ENCODE assay signal across 26 mouse cellular contexts in the genomic region with DNA sequence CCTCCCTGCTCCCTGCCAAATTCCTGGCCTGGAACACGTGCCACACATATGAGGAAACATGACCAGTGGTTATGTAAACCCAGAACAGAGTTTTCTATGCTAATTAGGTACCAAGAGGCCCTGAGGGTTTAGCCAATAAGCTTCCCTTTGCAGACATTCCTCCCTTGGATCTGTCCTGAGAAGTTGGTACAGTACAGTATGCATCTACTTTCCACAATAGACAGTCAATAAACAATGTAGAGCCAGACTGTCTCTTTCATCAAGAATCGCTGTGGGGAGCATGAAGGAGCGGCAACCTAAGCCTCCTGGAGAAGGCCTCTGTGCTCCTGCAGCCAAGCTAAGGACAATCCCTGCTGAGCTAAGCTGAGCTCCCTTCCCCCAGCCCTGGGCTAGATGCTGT. TPM values are rescaled to one million over a fixed set of nuclear protein-coding genes. Genes with fewer than 3 reads are reported as not detected.
DNase-seq lines count a peak whose midpoint lies in the region; ATAC-seq and TF ChIP-seq lines count a peak whose summit lies in the region.
"Had no signal": no experiment of that assay in that cellular context is flagged by ENCODE, and none has a peak within 500 bp of the region (broad histone marks: within the 10 kb centered on the region; RNA-seq: fewer than 3 reads in every experiment).

No protein-coding gene starts in this region.

- peaks cover 51% of the 10 kb centered on the region for H3K36me3 ChIP-seq in embryonic facial prominence, embryonic 13.5 days
- H3K36me3 ChIP-seq in embryonic facial prominence, embryonic 10.5 days (replicated peaks) = peaks cover 64% of the 10 kb centered on the region
- H3K36me3 ChIP-seq in kidney, adult 2 months (ENCODE audit: control insufficient read depth, insufficient read depth, low read length) = peaks cover 6% of the 10 kb centered on the region
- H3K36me3 ChIP-seq in kidney, embryonic 14.5 days (ENCODE audit: control insufficient read depth, insufficient read depth, low read length) = peaks cover 6% of the 10 kb centered on the region; the same call in 1 of the 2 replicates
- H3K36me3 ChIP-seq: G1E had no signal

- H3K4me3 ChIP-seq in embryonic facial prominence, embryonic 13.5 days = no peak overlapping the region
- H3K4me3 ChIP-seq in embryonic facial prominence, embryonic 10.5 days = no peak overlapping the region
- no peak overlapping the region for H3K4me3 ChIP-seq in kidney, adult 2 months (ENCODE audit: insufficient read depth, low read depth, low read length)
- H3K4me3 ChIP-seq in kidney, embryonic 14.5 days (ENCODE audit: low read length) = no peak overlapping the region
- H3K4me3 ChIP-seq: embryonic facial prominence, embryonic 15.5 days; gastrocnemius, adult 2 months; hindbrain, embryonic 12.5 days; hindbrain, embryonic 15.5 days had no signal

- DNase-seq in cerebellum, adult 11-12 months = peak; percentile 6
- DNase-seq in cerebellum, adult 8-10 months = no peak
- DNase-seq in embryonic facial prominence, embryonic 10.5 days (ENCODE audit: low spot score) = no peak
- peak; percentile 4 for DNase-seq in kidney, adult 2 months
- peak; percentile 28 for DNase-seq in ES-CJ7 (ENCODE audit: low read depth, low spot score)
- no peak for DNase-seq in gastrocnemius, adult 18-20 months (ENCODE audit: low spot score)
- DNase-seq: adrenal gland, adult 8-10 months; adrenal gland, postnatal 25 days; cerebellum, adult 18-20 months; cerebellum, postnatal 36 days; embryo, embryonic 11 days; gastrocnemius, adult 2 months; gastrocnemius, postnatal 14 days; heart, adult 11 months had no signal

- no peaks in the 10 kb centered on the region for H3K27me3 ChIP-seq in embryonic facial prominence, embryonic 13.5 days
- no peaks in the 10 kb centered on the region for H3K27me3 ChIP-seq in embryonic facial prominence, embryonic 10.5 days (replicated peaks; ENCODE audit: low read depth, poor library complexity, severe bottlenecking)
- no peaks in the 10 kb centered on the region for H3K27me3 ChIP-seq in kidney, adult 2 months (replicated peaks; ENCODE audit: control insufficient read depth, insufficient read depth, low read length)
- no peaks in the 10 kb centered on the region for H3K27me3 ChIP-seq in kidney, embryonic 14.5 days (ENCODE audit: control insufficient read depth, insufficient read depth, low read length)
- H3K27me3 ChIP-seq: embryonic facial prominence, embryonic 15.5 days; hindbrain, embryonic 12.5 days; hindbrain, embryonic 15.5 days; Patski had no signal

- no peak for ATAC-seq in embryonic facial prominence, embryonic 13.5 days (ENCODE audit: insufficient number of reproducible peaks, insufficient read depth, low FRiP score, low TSS enrichment, low read depth)
- no peak for ATAC-seq in kidney, embryonic 14.5 days (ENCODE audit: low FRiP score, low TSS enrichment)
- ATAC-seq: activated CD4-positive, CD25-positive, alpha-beta regulatory T cell, adult 4 months; forebrain, embryonic 16.5 days; intestine, postnatal 0 days; Patski had no signal

- no peak for TF ChIP-seq POLR2A in kidney, adult 2 months (IDR thresholded peaks at IDR 0.05; ENCODE audit: low read depth, low read length)

- 0 out of 2 replicates have a peak overlapping the region, but pooled peaks have one; percentile 12 for H3K9ac ChIP-seq in embryonic facial prominence, embryonic 13.5 days
- H3K9ac ChIP-seq in kidney, embryonic 14.5 days (ENCODE audit: low read depth, low read length) = no peak overlapping the region
- H3K9ac ChIP-seq: embryonic facial prominence, embryonic 15.5 days; hindbrain, embryonic 12.5 days; hindbrain, embryonic 15.5 days had no signal

- no peak for TF ChIP-seq CTCF in kidney, adult 2 months (conservative IDR thresholded peaks at IDR 0.05; ENCODE audit: insufficient read depth, insufficient read length, low read depth, low read length)

- no peak overlapping the region for H3K27ac ChIP-seq in embryonic facial prominence, embryonic 13.5 days
- H3K27ac ChIP-seq in embryonic facial prominence, embryonic 10.5 days (replicated peaks) = no peak overlapping the region
- no peak overlapping the region for H3K27ac ChIP-seq in kidney, adult 2 months (ENCODE audit: insufficient read depth, low read depth, low read length)
- no peak overlapping the region for H3K27ac ChIP-seq in kidney, embryonic 14.5 days (ENCODE audit: low read depth, low read length)
- H3K27ac ChIP-seq: embryonic facial prominence, embryonic 15.5 days; gastrocnemius, adult 2 months; hindbrain, embryonic 12.5 days; hindbrain, embryonic 15.5 days had no signal

- WGBS in embryonic facial prominence, embryonic 13.5 days = 52% methylated on average over 3 of the region's 3 CpGs
- 63% methylated on average over 3 of the region's 3 CpGs for WGBS in embryonic facial prominence, embryonic 10.5 days
- WGBS in kidney, adult 2 months = 73% methylated on average over 3 of the region's 3 CpGs
- 87% methylated on average over 3 of the region's 3 CpGs for WGBS in kidney, embryonic 14.5 days

- no peak overlapping the region for H3K4me2 ChIP-seq in embryonic facial prominence, embryonic 13.5 days
- no peak overlapping the region for H3K4me2 ChIP-seq in kidney, embryonic 14.5 days (replicated peaks; ENCODE audit: low read depth, low read length)
- H3K4me2 ChIP-seq: embryonic facial prominence, embryonic 15.5 days; heart, embryonic 11.5 days; hindbrain, embryonic 12.5 days; hindbrain, embryonic 15.5 days had no signal

- no peaks in the 10 kb centered on the region; the same call in 1 of the 2 replicates for H3K9me3 ChIP-seq in embryonic facial prominence, embryonic 13.5 days
- 0 out of 2 replicates have a peak, but pooled peaks cover 2% of the 10 kb centered on the region for H3K9me3 ChIP-seq in embryonic facial prominence, embryonic 10.5 days
- H3K9me3 ChIP-seq in kidney, embryonic 14.5 days (ENCODE audit: control insufficient read depth, low read length) = no peaks in the 10 kb centered on the region
- H3K9me3 ChIP-seq: embryonic facial prominence, embryonic 15.5 days; G1E; hindbrain, embryonic 12.5 days; hindbrain, embryonic 15.5 days had no signal

- no peaks in the 10 kb centered on the region for H3K4me1 ChIP-seq in embryonic facial prominence, embryonic 13.5 days
- H3K4me1 ChIP-seq in embryonic facial prominence, embryonic 10.5 days = no peaks in the 10 kb centered on the region
- no peaks in the 10 kb centered on the region for H3K4me1 ChIP-seq in kidney, adult 2 months (ENCODE audit: control insufficient read depth, insufficient read depth, low read length)
- H3K4me1 ChIP-seq in kidney, embryonic 14.5 days (ENCODE audit: control insufficient read depth, insufficient read depth, low read length) = no peaks in the 10 kb centered on the region
- H3K4me1 ChIP-seq: embryonic facial prominence, embryonic 15.5 days; hindbrain, embryonic 12.5 days; hindbrain, embryonic 15.5 days had no signal

RNA-seq across cellular contexts. Expression of a gene that starts 33.3 kb away (rescaled TPM):
- polyA plus RNA-seq in embryonic facial prominence, embryonic 13.5 days (2015; fragmentation: Nextera tagmentation; extraction: Ambion mirVana) = 2.6 and 4.1 TPM in 2 replicates
- 1.4 and 2.1 TPM in 2 replicates for polyA plus RNA-seq in embryonic facial prominence, embryonic 10.5 days (2016; fragmentation: Nextera tagmentation; extraction: Ambion mirVana)
- 0.05 and 0.16 TPM in 2 replicates for polyA plus RNA-seq in kidney, adult 2 months (2012; rRNA removed)
- polyA plus RNA-seq in kidney, embryonic 14.5 days (2014; fragmentation: Nextera tagmentation; extraction: Ambion mirVana) = 2.1 and 3.3 TPM in 2 replicates
- total RNA-seq in gastrocnemius, adult 18-20 months (2021) = 1 to 10 TPM in 1 of 2 experiments, under 1 TPM in 1; 0.57 to 1.1 TPM
- total RNA-seq: hematopoietic stem cell, adult 5-6 weeks had no signal
- polyA plus RNA-seq: activated CD4-positive, CD25-positive, alpha-beta regulatory T cell, adult 4 months; G1E had no signal

Comparison
In these comparisons a context has a peak if more than half of its experiments do, and no peak if none do; other contexts are left out.
1. DNase-seq: peak in cerebellum, adult 11-12 months (single experiment), kidney, adult 2 months (single experiment) and ES-CJ7 (single experiment); none in cerebellum, adult 8-10 months (single experiment), embryonic facial prominence, embryonic 10.5 days (single experiment) and gastrocnemius, adult 18-20 months (single experiment).